Mouse (Mus musculus): ENCODE measurements at regions not wholly inside any gene's neighbourhood (a gene's known extent, or its start where the extent isn't known, plus 50 kb on each side); places are given as distances from the start of the nearest gene placed in this dataset.

- no peak for DNase-seq
These were observed 129.7 kb upstream of the Syt1 start for GRCm38 (mm10) chr10:109140421-109140938.

- DNase-seq, result no peak
These were observed 126.3 kb upstream of the Syt1 start for GRCm38 (mm10) chr10:109136763-109137732.

DNA sequence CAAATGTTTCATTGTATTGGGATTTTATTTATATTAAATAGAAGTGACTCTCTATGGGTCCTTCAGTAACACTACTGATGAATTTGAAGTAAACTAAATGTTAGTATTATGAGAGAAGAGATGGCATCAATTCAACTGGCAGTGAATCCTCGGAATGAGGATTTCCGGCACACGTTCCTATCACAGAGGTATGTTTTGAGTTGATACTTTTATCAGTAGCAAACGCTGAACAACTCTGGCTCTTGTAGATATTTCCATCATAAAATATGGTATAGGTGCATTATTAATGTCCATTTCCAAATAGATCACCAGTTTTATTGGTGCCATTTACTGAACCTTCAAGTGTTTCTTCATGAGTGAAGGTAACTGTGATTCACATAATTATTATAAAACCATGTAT, 123.7 kb upstream of the Syt1 start:
- no peak for DNase-seq

- DNase-seq, result no peak
These were observed 121.3 kb upstream of the Syt1 start for GRCm38 (mm10) chr10:109132091-109132573.

- no peak for DNase-seq
These were observed 118.8 kb upstream of the Syt1 start for GRCm38 (mm10) chr10:109129552-109130110.

DNA sequence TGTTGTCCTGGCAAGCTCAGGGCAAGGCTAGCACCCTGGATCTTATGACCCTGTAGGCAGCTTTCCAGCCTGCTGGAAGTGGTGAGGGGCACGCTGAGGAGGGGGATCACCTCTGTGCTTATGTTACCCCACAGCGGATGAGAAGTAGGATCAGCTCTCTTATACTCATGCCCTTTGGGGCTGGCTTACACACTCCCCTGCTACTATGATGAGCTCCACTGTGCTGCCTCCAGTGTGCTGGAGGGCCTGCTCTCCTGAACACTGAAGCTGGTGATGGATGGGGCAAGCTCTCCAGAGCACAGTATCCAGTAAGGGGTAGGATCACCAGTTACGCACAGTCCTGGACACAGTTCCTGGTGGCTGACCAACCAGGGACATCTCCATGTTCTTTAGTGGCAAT, 118.3 kb upstream of the Syt1 start:
- DNase-seq, result no peak

DNA sequence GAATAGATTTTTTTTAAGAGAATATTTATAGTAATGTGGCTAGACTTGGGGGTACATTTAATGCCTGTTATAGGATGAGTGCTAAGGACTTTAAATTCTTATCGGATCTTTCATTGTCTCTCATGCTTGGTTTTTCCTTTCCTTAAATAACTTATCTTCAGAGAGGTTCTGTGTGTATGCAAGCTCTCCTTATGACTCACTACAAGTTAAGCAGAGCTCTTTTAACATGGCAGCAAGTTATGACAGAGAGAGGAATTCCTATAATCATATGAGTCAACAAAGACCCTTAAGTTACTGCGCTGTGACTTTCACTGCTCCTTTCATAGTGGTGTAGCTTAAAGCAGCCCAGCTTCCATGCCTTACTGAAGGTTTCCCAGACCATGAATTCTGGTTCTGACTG, 115.9 kb upstream of the Syt1 start:
- no peak for DNase-seq

GRCm38 (mm10) chr10:109117143-109117542, 106.4 kb upstream of the Syt1 start:
- no peak for DNase-seq

GRCm38 (mm10) chr10:109115013-109115627, 104.3 kb upstream of the Syt1 start:
- no peak for DNase-seq

- DNase-seq, result no peak
These were observed 95.0 kb upstream of the Syt1 start for GRCm38 (mm10) chr10:109105781-109106180.

DNA sequence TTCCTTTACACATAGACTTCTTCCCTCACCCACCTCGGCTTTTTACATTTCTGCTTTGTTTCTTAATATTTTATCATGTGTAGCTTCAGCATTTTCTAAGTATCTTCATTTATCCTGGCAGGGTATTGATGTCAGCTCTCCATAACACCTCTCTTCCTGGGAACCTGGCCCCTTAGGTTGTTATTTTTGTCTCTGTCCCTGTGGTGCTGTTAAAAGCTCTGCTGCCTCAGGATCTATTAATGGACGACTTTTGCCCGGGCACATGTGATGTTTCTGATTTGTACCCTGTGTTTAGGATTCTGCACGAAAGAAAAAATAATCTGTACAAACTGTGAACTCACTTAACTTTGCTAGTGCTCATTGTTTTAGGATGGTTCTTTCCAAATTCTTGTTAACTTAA, 81.4 kb upstream of the Syt1 start:
- no peak for DNase-seq

GRCm38 (mm10) chr10:109079773-109080172, 69.0 kb upstream of the Syt1 start:
- no peak for DNase-seq

GRCm38 (mm10) chr10:109074218-109074617, 63.4 kb upstream of the Syt1 start:
- DNase-seq, result no peak
